ENCODE assay signal across 8 mouse cellular contexts in the genomic region with DNA sequence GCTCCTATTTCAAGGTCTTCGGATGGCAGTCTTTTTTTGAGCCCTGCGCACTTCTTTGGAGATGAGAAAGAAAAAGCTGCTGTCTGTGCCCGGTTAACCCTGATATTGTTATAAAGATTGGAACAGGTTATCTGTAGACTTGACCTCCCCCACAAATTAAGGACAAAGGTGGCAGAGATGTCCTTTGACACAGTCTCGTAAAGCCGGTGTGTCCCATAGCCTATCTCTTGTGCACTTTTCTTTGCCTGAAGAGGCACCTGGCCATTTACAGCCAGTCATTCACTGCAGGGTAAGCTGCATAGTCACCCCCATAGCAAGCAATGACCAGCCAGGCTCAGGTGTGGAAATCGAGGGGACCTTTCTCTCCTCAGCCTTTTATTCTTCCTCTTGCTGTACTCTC. TPM values are rescaled to one million over a fixed set of nuclear protein-coding genes. Genes with fewer than 3 reads are reported as not detected.
DNase-seq lines count a peak whose midpoint lies in the region; ATAC-seq and TF ChIP-seq lines count a peak whose summit lies in the region.

No protein-coding gene starts in this region.

- no peaks in the 10 kb centered on the region for H3K36me3 ChIP-seq in heart, embryonic 11.5 days (ENCODE audit: control insufficient read depth, insufficient read depth, low read length)
- no peaks in the 10 kb centered on the region; the same call in 1 of the 2 replicates for H3K36me3 ChIP-seq in hindbrain, embryonic 12.5 days
- H3K36me3 ChIP-seq in midbrain, embryonic 10.5 days = no peaks in the 10 kb centered on the region

- TF ChIP-seq CTCF in bone marrow macrophage, adult 2 months (IDR thresholded peaks at IDR 0.05; ENCODE audit: low read depth, low read length) = no peak

- no peak for ATAC-seq in heart, embryonic 11.5 days (replicated peaks; ENCODE audit: insufficient number of reproducible peaks, low FRiP score, low TSS enrichment)
- no peak for ATAC-seq in hindbrain, embryonic 12.5 days (ENCODE audit: low FRiP score)

- no peak for DNase-seq in heart, postnatal 4 days
- DNase-seq in midbrain, embryonic 10.5 days (ENCODE audit: low spot score) = no peak
- no peak for DNase-seq in cerebellum, adult 11 months
- no peak for DNase-seq in Muller cell, postnatal 12 days (ENCODE audit: inconsistent ontology term)
- DNase-seq in gastrocnemius, adult 18-20 months (ENCODE audit: low spot score) = no peak

- 30% methylated on average over 6 of the region's 6 CpGs for WGBS in heart, embryonic 11.5 days (ENCODE audit: insufficient replicate concordance)
- WGBS in hindbrain, embryonic 12.5 days = 49% methylated on average over 6 of the region's 6 CpGs
- 45% methylated on average over 6 of the region's 6 CpGs for WGBS in midbrain, embryonic 10.5 days

- H3K27me3 ChIP-seq in heart, embryonic 11.5 days (ENCODE audit: control insufficient read depth, insufficient read depth, low read length) = no peaks in the 10 kb centered on the region
- no peaks in the 10 kb centered on the region for H3K27me3 ChIP-seq in hindbrain, embryonic 12.5 days
- H3K27me3 ChIP-seq in midbrain, embryonic 10.5 days (ENCODE audit: low read depth, poor library complexity, severe bottlenecking) = no peaks in the 10 kb centered on the region

- H3K4me2 ChIP-seq in heart, embryonic 11.5 days = peak overlapping the region; percentile 56
- H3K4me2 ChIP-seq in hindbrain, embryonic 12.5 days (replicated peaks) = peak overlapping the region; percentile 79

- no peak for TF ChIP-seq POLR2A in bone marrow macrophage, adult 2 months (IDR thresholded peaks at IDR 0.05; ENCODE audit: borderline replicate concordance, low read depth, low read length)

- H3K4me3 ChIP-seq in heart, embryonic 11.5 days (ENCODE audit: low read depth, low read length) = peak overlapping the region; percentile 72
- H3K4me3 ChIP-seq in bone marrow macrophage, adult 2 months (ENCODE audit: insufficient read depth, low read length) = peak overlapping the region; percentile 98
- H3K4me3 ChIP-seq in hindbrain, embryonic 12.5 days = peak overlapping the region; percentile 65
- H3K4me3 ChIP-seq in midbrain, embryonic 10.5 days = peak overlapping the region; percentile 71

- peak overlapping the region; percentile 76 for H3K9ac ChIP-seq in heart, embryonic 11.5 days (ENCODE audit: low read depth, low read length)
- peak overlapping the region; percentile 72 for H3K9ac ChIP-seq in hindbrain, embryonic 12.5 days

- H3K9me3 ChIP-seq in heart, embryonic 11.5 days (replicated peaks; ENCODE audit: control insufficient read depth, low read length) = no peaks in the 10 kb centered on the region
- H3K9me3 ChIP-seq in hindbrain, embryonic 12.5 days (replicated peaks) = no peaks in the 10 kb centered on the region
- H3K9me3 ChIP-seq in midbrain, embryonic 10.5 days (replicated peaks) = no peaks in the 10 kb centered on the region

- H3K27ac ChIP-seq in heart, embryonic 11.5 days (ENCODE audit: low read depth, low read length) = no peak overlapping the region
- no peak overlapping the region for H3K27ac ChIP-seq in bone marrow macrophage, adult 2 months (ENCODE audit: insufficient read depth, low read depth, low read length)
- H3K27ac ChIP-seq in hindbrain, embryonic 12.5 days = no peak overlapping the region
- H3K27ac ChIP-seq in midbrain, embryonic 10.5 days (replicated peaks) = peak overlapping the region; percentile 79; the same call in 1 of the 2 replicates

- H3K4me1 ChIP-seq in heart, embryonic 11.5 days (ENCODE audit: control insufficient read depth, insufficient read depth, low read length) = peaks cover 6% of the 10 kb centered on the region; the same call in 1 of the 2 replicates
- peaks cover 4% of the 10 kb centered on the region for H3K4me1 ChIP-seq in bone marrow macrophage, adult 2 months (ENCODE audit: control insufficient read depth, insufficient read depth, low read length)
- peaks cover 11% of the 10 kb centered on the region for H3K4me1 ChIP-seq in hindbrain, embryonic 12.5 days
- peaks cover 18% of the 10 kb centered on the region for H3K4me1 ChIP-seq in midbrain, embryonic 10.5 days

RNA-seq across cellular contexts. Expression of a gene that starts 0.8 kb away (rescaled TPM):
- polyA plus RNA-seq in heart, embryonic 11.5 days (2014; fragmentation: Nextera tagmentation; extraction: Ambion mirVana) = 30.3 and 45.9 TPM in 2 replicates
- total RNA-seq in heart, postnatal 4 days (2021) = 100 to 1,000 TPM; 206 to 213 TPM
- polyA plus RNA-seq in bone marrow macrophage, adult 2 months (2012; ENCODE audit: insufficient read depth, insufficient read length, missing spikeins) = 28.5 and 29.9 TPM in 2 replicates
- 40.0 and 41.4 TPM in 2 replicates for polyA plus RNA-seq in hindbrain, embryonic 12.5 days (2016; fragmentation: Nextera tagmentation; extraction: Ambion mirVana)
- polyA plus RNA-seq in midbrain, embryonic 10.5 days (2016; fragmentation: Nextera tagmentation; extraction: Ambion mirVana) = 34.5 and 36.2 TPM in 2 replicates
- total RNA-seq in gastrocnemius, adult 18-20 months (2021) = 10 to 100 TPM; 68.1 to 85.0 TPM

RNA-seq across cellular contexts. Expression of a gene that starts 13.5 kb away (rescaled TPM):
- 37.6 and 44.3 TPM in 2 replicates for polyA plus RNA-seq in heart, embryonic 11.5 days (2014; fragmentation: Nextera tagmentation; extraction: Ambion mirVana)
- total RNA-seq in heart, postnatal 4 days (2021) = 10 to 100 TPM; 60.7 to 76.7 TPM
- 38.4 and 43.1 TPM in 2 replicates for polyA plus RNA-seq in bone marrow macrophage, adult 2 months (2012; ENCODE audit: insufficient read depth, insufficient read length, missing spikeins)
- 50.4 and 54.8 TPM in 2 replicates for polyA plus RNA-seq in hindbrain, embryonic 12.5 days (2016; fragmentation: Nextera tagmentation; extraction: Ambion mirVana)
- 66.8 and 72.6 TPM in 2 replicates for polyA plus RNA-seq in midbrain, embryonic 10.5 days (2016; fragmentation: Nextera tagmentation; extraction: Ambion mirVana)
- 10 to 100 TPM; 73.1 to 84.5 TPM for total RNA-seq in gastrocnemius, adult 18-20 months (2021)

RNA-seq across cellular contexts. Expression of a gene that starts 26.5 kb away (rescaled TPM):
- 29.8 and 33.7 TPM in 2 replicates for polyA plus RNA-seq in heart, embryonic 11.5 days (2014; fragmentation: Nextera tagmentation; extraction: Ambion mirVana)
- total RNA-seq in heart, postnatal 4 days (2021) = 10 to 100 TPM; 74.0 to 79.7 TPM
- polyA plus RNA-seq in bone marrow macrophage, adult 2 months (2012; ENCODE audit: insufficient read depth, insufficient read length, missing spikeins) = 35.2 and 37.6 TPM in 2 replicates
- polyA plus RNA-seq in hindbrain, embryonic 12.5 days (2016; fragmentation: Nextera tagmentation; extraction: Ambion mirVana) = 59.3 and 63.8 TPM in 2 replicates
- polyA plus RNA-seq in midbrain, embryonic 10.5 days (2016; fragmentation: Nextera tagmentation; extraction: Ambion mirVana) = 34.6 and 40.8 TPM in 2 replicates
- 100 to 1,000 TPM; 164 to 169 TPM for total RNA-seq in gastrocnemius, adult 18-20 months (2021)
